Mouse (Mus musculus) frontal cortex, postnatal 10 days (tissue): ENCODE data around the gene Ctsf.
"Not testable (repeated sequence)": the region's sequence is repeated elsewhere in the genome, so short reads cannot be mapped to it uniquely, and the experiment has no call there.

Source experiments
- DNase-seq, 2 experiments: peaks; one replicate each; pipeline ENCODE4 v3.0.0; 2022; ENCODE audit warnings: low spot score in 2 of 2, mixed read lengths in 1 of 2

Gene Ctsf

DNA sequence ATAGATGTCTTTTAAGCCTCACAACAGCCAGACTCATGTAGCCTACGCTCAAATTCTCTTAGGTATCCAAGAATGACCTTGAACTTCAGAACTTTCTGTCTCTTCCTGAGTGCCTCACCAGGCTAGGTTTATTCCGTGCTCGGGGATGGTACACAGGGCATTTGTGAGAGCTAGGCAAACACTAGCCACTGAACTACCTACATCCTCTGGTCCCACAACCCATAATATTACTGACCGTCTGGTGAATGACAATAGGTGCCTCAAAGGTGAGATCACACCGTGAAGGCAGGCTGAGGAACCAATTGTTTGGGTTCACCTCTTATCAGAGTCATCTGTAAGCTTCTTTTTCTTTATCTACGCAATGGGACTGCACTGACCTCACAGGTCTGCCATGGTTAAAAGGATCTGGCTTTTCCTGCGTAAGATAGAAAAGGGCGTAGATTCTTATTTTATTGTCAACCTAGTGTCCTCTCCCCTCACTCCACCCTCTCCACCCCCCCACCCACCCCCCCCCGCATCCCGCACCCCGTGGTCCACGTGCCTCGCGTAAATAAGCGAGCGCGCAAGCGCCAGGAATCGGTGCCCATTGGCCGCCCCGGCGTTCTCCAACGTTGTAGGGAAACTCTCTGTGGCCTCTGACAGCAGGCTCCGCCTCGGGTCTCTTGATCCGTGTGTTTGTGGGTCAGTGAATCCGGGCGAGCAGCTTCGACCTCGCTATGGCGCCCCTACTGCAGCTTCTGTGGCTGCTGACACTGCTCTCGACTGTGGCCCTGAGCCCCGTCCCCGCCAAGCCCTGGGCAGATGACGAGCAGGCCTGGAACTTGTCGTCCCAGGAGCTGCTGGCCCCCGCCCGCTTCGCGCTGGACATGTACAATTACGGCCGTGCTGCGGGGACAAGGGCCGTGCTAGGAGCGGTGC lies at the start of gene Ctsf:
TSS of gene Ctsf (plus strand) at position 579 of the 918 bp plus-strand sequence.
- DNase-seq, result peak; percentile 81 to 84

DNA sequence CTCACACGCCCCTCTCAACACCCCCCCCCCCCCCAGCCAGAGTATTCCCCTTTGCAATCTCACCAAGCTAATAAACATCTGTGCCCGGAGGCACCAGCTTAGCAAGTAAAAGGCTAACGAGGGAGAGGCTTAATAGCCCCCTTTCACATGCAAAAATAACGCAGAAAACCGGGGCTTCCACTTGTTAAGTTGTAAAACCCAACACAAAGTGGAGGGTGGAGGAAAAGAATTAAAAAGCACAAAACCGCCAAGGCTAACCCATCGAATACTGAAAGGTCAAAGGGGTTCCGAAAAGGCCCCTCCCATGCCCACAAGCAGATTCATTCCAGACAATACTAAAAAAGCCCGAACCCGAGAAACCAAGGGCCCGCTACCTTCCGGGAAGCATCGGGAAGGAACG lies 44.6 kb upstream of the Ctsf start:
- DNase-seq, result no peak

DNA sequence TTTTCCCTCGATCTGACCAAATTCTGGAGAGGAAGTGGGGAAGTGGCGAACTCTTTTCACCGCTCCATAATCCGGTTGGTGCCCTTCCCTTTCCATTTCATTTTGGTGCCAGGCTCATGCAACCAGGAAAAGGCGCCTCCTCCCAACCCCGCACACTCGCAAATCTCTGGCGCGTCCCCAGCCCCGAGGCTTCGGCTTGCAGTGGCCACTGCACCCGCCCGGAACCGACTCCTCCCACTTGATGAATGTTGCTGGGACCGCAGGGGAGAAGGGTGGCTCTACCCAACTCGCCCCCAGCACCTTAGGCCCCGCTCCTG lies 44.2 kb upstream of the Ctsf start:
- no peak for DNase-seq

DNA sequence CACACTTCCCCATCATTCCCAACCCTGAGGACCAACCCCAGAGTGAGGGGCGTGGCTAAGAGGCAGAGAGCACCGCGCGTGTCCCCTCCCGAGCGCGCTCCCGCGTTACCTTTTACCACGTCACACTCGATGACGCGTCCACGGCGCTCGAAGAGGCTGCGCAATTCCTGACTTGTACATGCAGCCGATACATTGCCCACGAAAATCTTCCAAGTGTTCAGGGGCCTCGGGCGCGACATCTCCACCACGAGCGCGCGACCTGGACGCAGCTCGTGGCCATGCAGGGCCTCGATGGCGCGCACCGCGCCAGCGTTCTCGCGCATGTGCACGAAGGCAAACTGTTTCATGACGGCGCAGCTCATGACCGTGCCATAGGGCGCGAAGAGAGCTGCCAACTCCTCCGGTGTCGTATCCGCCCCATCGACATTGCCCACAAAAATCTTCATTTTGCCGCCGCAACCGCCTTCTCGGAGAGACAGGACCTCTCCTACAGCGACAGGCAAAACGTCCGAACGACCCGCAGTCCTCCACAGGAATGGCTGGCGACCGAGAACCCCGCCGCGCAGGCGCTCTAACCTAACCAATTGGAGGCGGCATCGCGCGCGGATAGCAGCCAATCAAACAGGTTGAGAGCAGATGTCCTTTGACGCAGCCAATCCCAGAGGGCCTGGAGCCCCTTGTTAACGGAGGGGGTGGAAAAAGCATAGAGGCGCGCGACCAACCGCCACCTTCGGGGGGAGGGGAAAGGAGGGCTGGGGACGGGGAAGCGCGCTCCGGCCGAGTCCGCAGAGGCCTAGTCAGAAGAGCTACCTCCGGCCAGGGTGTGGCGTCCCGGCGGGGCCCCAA lies 43.6 kb upstream of the Ctsf start, which contains the start of the genes Gm21992 and Rbm14:
TSS of gene Gm21992 (minus strand) at position 550 of the 846 bp plus-strand sequence.
TSS of gene Rbm14 (minus strand) at position 572 of the 846 bp plus-strand sequence.
- peak; percentile 97 to 98 for DNase-seq

DNA sequence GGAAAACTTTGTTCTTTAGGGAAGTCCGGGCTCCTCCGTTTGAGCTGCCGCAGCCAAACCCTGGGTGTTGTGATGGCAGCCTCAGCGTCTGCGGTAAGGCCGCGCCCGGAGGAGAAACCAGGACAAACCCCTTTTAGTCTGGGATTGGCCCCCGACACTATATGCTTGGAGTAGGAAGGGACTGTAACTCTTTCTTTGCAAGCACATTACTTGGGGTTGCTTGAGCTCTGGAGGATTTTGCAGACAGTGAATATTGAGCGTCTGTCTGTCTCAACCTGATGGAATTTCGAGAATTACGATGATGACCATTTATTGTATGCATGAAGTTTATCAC lies 43.1 kb upstream of the Ctsf start:
- DNase-seq, result no peak

DNA sequence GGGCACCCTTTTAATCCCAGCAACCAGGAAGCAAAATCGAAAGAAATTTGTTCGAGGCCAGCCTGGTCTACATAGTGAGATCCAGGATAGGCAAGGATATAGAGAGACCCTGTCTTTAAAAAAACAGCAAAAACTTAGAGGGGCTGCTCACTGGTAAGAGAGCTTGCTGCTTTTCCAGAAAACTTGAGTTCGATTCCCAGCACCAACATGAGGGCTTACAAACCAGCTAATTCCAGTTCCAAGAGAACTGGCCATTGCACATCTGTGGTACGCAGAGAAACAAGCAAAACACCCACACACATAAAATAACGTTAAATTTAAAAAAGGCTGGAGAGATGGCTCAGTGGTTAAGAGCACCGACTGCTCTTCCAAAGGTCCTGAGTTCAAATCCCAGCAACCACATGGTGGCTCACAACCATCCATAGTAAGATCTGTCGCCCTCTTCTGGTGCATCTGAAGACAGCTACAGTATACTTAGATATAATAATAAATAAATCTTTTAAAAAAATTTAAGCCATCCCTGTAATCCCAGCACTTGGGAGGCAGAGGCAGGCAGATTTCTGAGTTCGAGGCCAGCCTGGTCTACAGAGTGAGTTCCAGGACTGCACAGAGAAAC lies 42.5 kb upstream of the Ctsf start:
- DNase-seq, result not testable (repeated sequence)

DNA sequence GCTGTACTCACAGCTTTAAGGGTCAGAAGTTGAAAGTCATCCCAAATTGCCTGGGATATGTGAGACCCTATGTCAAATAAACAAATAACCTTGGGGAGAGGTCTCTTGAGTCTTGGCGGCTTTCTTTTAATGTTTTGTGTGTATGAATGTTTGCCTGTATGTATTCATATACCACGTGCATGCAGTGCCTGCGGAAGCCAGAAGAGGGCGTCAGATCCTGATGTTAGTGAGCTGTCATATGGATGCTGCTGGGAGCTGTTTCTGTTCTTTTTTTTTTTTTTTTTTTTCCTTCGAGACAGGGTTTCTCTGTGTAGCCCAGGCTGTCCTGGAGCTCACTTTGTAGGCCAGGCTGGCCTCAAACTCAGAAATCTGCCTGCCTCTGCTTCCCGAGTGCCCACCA lies 41.9 kb upstream of the Ctsf start:
- DNase-seq, result no peak

DNA sequence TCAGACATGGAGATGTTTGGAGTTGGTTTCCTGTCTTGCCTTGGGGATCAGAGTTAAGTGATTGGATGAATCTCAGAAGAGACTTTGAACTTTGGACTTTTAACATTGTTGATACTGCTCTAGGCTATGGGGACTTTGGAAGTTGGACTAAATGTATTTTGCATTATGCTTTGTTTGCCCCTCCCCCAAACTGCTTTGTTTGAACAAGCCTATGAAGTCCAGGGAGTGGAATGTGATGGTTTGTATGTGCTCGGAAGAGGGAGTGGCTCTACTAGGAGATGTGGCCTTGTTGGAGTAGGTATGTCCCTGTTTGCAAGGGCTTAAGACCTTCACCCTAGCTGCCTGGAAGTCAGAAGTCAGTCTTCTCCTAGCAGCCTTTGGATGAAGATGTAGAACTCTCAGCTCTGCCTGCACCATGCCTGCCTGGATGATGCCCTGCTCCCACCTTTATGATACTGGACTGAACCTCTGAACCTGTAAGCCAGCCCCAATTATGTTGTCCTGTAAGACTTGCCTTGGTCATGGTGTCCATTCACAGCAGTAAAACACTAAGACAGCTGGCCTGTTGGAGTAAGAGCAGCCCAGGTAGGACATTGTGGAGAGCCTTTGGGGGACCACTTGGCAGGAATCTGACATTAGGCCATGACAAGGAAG lies 37.6 kb upstream of the Ctsf start:
- DNase-seq, result no peak

DNA sequence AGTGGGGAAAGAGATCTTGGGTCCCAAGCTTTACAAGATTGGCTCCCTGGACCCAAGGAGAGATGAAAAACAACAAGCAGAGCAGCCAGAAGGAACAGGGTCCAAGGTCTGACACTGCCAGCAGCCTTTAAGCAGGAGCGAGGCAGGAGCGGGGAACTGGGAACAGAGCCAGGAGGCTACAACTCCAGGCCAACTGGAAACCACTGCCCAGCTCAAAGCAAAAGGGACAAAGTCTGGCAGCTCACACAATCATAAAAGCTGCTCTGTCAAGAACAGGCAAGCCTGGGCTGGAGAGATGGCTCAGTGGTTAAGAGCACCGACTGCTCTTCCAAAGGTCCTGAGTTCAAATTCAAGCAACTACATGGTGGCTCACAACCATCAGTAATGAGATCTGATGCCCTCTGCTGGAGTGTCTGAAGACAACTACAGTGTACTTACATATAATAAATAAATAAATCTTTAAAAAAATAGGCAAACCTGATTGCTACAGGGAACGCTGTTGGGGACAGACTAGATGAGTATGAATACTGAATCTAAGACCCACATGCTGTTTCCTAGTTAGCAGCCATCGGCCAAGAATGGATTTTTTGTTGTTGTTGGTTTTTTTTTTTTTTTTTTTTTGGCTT lies 34.1 kb upstream of the Ctsf start:
- peak; percentile 69 to 70 for DNase-seq

DNA sequence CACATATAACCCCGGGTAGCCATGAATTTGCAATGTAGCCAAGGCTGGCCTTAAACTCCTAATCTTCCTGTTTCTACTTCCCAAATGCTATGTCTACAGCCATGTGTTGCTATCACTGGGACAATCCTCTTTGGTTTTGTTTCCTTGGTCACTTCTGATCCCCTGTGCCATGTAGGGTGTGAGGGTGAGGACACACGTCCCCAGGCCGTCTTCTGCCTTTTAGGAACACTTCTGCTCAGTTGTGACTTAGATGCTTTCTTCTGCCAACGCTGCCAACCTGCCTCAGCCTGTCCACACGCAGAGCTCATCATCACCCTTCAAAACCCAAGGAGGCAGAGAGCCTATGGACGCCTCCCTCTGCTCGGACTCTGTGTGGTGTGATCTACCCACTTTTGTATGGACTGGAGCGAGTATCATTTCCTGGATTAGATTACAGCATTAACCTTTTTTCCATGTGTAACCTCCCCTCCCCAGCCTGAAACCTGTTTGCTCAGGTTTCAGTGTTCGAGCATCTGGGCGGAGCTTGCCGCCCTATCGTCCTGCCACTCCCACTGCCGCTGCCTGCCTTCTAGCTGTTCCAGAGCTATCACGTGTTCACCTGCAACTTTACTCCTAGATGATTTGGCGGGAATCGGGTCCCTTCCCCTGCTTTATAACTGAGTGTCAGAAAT lies 26.4 kb upstream of the Ctsf start:
- DNase-seq, result no peak

DNA sequence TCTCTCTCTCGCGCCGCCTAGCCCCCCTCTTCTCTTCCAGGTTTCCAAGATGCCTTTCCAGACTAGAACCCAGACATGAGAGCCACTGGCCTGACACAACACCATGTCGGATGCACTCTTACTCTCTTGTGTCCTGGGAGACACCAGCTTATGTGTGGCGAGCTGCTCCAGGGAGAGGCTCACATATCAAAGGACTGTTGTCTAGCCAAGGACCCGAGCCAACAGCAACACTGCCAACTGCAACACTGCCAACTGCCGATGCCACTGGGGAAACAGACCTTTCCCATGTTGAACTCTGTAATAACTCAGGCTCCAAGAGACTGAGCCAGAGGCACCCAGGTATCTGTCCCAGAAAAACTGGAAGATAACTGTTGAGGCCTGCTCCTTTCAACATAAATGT lies 25.8 kb upstream of the Ctsf start:
- peak in 1 of 2 experiments; percentile 39 for DNase-seq

DNA sequence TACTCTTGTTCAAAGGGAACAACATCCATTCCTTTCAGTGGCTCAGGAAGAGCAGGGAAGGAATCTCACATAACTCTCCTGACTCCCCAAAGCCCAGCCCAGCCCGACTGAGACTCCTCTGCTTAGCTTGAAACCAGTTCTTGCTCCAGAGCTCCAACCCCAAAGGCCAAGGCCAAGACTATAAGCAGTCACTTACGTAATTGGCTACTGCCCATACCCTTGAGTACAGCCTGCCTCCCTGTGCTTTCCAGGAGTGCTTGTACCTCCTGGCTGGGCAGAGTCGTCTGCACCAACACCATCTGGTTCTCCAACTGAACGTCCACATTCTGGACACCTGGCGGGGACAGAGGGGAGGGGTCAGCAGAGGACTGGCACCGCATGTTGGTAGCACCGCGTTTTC lies 21.0 kb upstream of the Ctsf start:
- DNase-seq, result no peak

DNA sequence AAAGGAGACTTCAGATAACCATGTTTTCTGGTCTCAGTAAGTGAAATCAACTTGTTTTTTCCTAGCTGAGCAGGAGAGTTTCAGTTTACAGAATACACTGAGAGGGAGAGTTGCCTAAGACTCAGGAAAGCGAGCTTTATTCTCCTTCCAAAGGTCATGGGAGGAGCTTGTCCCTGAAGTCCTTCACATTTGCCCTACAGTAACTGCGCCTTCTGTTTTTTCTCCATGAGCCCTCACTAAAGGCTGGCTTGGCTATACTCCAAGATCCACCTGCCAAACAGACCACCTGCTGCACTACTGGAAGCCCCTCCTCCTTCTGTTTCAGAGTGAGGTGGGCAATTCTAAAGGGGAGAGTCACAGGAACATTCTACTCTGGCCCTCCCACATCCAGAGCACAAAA lies 18.8 kb upstream of the Ctsf start:
- DNase-seq, result no peak

DNA sequence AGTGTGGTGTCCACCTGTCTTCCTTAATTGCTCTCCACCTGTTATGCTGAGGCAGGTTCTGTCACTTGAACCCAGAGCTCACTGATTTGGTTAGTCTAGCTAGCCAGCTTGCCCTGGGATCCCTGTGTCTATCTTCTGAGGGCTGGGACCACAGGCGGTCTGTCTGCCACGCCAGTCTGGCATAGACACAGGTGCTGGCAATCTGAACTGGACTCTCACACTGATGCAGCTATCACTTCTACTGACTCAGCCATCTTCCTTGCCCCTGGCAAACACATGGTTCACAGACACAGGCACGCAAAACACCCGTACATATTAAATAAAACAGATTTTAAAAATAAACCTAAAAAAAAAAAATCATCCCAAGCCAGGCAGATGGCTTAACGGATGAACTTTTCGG lies 17.9 kb upstream of the Ctsf start:
- DNase-seq, result no peak

DNA sequence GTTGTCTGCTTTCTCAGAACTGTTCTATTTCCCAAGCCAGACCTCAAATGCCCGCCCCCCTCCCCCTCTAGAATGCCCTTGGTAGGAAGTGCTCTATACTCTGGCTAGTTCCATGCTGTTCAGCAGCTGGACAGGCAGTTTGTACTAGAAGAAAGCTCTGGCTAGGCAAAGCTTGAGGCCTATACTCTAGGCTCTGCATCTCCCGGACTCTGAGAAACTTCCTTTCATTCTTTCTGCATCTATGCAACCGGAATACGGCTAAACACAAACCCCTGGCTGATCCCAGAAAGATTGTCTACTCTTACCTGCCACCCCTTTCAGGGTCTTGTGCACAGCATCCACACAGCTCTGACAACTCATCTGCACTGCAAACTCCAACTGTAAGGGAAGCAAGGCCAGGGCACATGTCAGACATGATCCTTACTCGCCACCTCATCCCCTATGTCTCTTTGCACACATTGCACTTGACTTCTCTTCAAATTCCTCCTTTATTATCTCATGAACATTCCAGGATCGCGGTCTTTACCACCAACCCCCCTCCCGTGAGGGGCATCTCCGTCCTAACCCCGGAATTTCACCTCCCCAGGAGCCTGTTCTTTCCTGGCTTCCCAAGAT lies 16.3 kb upstream of the Ctsf start:
- no peak for DNase-seq

DNA sequence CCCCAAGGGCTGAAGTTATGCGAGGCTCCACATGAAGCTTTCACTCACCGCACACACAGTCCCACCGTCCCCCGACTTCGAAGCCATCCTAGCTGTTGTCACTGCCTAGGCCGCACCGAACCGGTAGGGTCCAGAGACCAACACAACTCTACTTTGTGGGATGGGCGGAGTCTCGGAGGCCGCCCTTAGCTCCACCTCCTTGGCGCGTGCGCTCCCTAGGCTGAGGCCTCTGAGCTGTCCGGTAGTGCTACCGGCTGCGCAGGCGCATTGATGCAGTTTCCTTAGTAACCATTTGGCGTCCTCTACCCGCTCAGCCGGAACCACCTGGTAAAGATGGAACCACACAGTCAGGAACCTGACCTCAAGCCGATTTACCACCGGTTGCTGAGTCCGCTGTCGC lies 15.8 kb upstream of the Ctsf start, which contains the start of the genes Ccs and Ccdc87:
TSS of gene Ccs (minus strand) at position 184 of the 400 bp plus-strand sequence.
TSS of gene Ccdc87 (plus strand) at position 218 of the 400 bp plus-strand sequence.
- DNase-seq, result peak; percentile 93

DNA sequence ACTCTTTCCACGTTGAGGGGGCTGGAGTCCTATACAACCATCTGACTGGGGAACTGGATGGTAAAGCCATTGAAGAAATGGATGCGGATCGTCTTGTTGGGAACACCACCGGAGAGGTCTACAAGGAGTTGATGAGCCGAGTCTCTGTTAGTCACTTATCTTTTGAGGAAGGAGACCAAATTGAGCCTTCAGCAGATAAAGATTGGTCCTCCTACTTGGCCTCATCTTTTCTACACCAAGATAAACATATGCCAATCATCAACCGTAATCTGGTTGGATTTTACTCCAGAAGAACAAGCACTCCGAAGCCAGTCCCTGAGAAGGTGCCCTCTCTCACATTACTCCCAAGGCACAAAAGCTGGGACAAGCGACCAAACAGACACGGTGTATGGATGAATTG lies 14.1 kb upstream of the Ctsf start:
- no peak for DNase-seq

DNA sequence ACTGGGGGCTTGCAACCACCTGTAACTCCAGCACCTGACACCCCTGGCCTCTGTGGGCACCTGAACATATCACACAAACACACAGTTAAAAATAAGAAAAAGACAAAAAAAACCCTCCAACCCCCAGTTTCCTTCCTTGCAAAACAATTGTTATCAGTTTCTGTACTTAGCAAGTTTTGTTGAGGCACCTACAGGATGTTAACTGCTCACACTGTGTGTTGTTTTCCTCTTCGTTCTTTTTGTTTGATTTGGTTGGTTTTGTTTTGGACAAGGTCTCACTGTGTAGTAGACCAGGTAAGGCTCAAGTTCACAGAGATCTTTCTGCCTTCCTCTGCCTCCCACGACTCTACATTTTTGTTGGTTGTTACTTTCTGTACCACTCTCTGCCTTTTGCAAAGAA lies 12.3 kb upstream of the Ctsf start:
- DNase-seq, result no peak

DNA sequence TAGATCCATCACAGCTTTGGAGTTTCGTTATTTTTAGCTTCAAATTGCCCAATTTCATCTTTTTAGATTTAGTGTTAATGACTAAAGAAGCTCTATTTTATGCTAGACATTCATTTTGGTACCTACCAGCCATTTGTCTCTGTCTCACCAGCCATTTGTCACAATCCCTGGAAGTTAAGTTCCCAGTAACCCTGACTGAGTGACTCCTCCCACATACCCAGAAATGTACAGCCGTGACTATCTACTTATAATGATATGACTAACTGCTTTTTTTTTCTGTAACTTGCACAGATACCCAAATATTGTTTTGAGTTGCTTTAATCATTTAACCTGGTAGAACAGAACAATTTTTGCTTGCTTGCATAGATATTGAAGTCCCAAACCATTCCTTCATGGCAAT lies 9.1 kb upstream of the Ctsf start:
- DNase-seq, result no peak

DNA sequence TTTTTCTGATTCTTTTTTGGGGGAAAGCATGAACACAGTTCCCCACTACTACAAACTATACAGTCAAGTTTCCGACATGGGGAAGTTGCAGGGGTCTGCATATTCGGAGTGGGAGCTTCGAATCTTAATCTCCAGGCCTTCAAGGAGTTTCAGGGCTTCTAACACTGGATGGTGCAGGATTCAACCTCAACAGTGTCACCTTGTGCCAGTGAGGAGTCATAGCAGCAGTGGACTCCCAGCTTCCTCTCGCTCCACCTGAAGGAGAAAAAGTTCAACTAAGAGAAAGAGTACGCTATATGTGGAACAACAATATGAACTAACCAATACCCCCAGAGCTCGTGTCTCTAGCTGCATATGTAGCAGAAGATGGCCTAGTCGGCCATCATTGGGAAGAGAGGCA lies 7.4 kb upstream of the Ctsf start:
- DNase-seq, result no peak
